Mouse (Mus musculus): ENCODE measurements around the gene H60c. TPM values are rescaled to one million over a fixed set of nuclear protein-coding genes. Genes with fewer than 3 reads are reported as not detected.

The H60c gene
- polyA plus RNA-seq, 1 experiment from 2014 or later = not detected

DNA sequence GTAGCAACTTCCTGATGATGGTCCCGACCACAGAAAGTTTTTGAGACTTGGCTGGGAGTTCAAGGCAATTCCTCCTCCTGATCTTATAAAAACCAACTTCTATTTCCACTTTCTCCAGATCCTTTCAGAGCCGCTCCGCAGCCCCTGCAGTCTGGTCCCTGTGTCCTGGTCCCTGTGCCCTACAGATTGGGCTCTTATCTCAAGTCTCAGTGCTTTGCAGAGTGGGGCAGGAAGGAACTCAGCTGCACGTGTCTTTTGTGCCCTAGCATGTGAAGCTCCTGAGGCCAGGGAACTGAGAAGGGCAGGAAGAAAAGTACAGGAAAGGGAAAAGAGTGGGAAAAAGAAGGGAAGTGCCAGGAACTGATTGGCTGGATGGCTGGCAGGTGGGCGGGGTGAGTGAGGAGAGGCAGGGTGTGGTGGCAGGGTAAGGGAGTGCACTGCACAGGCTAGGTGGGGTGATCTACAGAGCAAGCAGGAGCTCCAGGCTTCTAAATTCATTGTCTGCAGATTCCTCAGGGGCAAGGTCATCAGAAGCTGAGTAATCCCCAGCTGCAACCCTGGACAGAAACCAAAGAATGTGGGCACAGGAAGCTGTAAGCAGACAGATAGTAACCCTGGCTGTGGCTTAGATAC lies 30.8 kb downstream of the H60c start:
- Histone ChIP-seq H3K4me3 (replicated peaks) (no peak overlapping the region), H3K4me2 (no peak overlapping the region), H3K27me3 (no peaks in the 10 kb centered on the region), H3K27ac (no peak overlapping the region), H3K36me3 (no peaks in the 10 kb centered on the region), H3K9me3 (peaks cover 3% of the 10 kb centered on the region; the same call in 1 of the 2 replicates), H3K4me1 (replicated peaks) (no peaks in the 10 kb centered on the region), H3K9ac (replicated peaks) (no peak overlapping the region)
- ATAC-seq (ENCODE audit: insufficient number of reproducible peaks, insufficient read depth, low FRiP score, low TSS enrichment, low read depth) = no peak
- 60% methylated on average over 5 of the region's 5 CpGs for WGBS

GRCm38 (mm10) chr10:3228447-3229195 lies 39.0 kb downstream of the H60c start:
- peaks cover 4% of the 10 kb centered on the region; the same call in 1 of the 2 replicates for H3K9me3 ChIP-seq
- 55% methylated on average over 2 of the region's 2 CpGs for WGBS
- H3K36me3 ChIP-seq = no peaks in the 10 kb centered on the region
- no peak overlapping the region for H3K4me2 ChIP-seq
- H3K9ac ChIP-seq (replicated peaks) = no peak overlapping the region
- ATAC-seq (ENCODE audit: insufficient number of reproducible peaks, insufficient read depth, low FRiP score, low TSS enrichment, low read depth) = no peak
- no peaks in the 10 kb centered on the region for H3K27me3 ChIP-seq
- H3K4me3 ChIP-seq (replicated peaks) = no peak overlapping the region
- H3K4me1 ChIP-seq (replicated peaks) = no peaks in the 10 kb centered on the region
- no peak overlapping the region for H3K27ac ChIP-seq

Other genes starting within 250 kb of the H60c start
- gene Ppp1r14c, start 98.3 kb upstream of the H60c start, polyA plus RNA-seq (2016; fragmentation: Nextera tagmentation; extraction: Ambion mirVana) = 4.1 and 4.7 TPM in 2 replicates

Measured in limb, embryonic 12.5 days (tissue).